Mouse (Mus musculus): ENCODE data around the gene Timd4.

DNA sequence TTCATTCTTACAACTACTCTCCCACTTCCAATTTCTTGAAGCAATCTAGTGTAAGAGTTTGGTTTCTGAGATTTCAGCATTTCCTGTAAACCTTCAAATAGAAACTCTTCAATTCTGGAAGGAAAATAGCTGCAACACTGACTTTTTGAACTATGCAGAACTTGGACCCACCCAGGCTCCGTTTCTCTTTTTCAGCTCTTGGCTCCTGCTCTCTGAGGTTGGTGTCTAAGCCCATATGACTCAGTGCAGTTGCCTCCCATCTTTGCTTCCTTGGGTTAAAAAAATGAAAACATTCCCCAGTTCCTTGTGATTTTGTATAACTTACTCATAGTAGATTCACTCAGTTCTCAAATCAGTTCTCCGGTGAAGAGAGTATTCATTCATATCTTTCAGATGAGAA is 6.2 kb upstream of the Timd4 start:
- TF ChIP-seq CTCF (IDR thresholded peaks at IDR 0.05; ENCODE audit: control insufficient read depth, insufficient read depth, low read length), result no peak
- no peak for TF ChIP-seq POLR2A (IDR thresholded peaks at IDR 0.05; ENCODE audit: borderline replicate concordance, control insufficient read depth, low read depth, low read length)

Data from bone marrow, adult 2 months (tissue).